Mouse (Mus musculus): ENCODE results near the gene Dnttip1. TPM values are rescaled to one million over a fixed set of nuclear protein-coding genes. Genes with fewer than 3 reads are reported as not detected.

The Dnttip1 gene
- polyA plus RNA-seq, 1 experiment: 33.4 TPM

- Histone ChIP-seq H3K27ac (ENCODE audit: insufficient read depth, low read depth, low read length) (no peak overlapping the region), H3K4me1 (ENCODE audit: control insufficient read depth, insufficient read depth, low read length) (no peaks in the 10 kb centered on the region), H3K4me3 (ENCODE audit: insufficient read depth, low read length) (no peak overlapping the region)
- TF ChIP-seq CTCF (IDR thresholded peaks at IDR 0.05; ENCODE audit: low read depth, low read length) (peak; percentile 73), POLR2A (IDR thresholded peaks at IDR 0.05; ENCODE audit: borderline replicate concordance, low read depth, low read length) (no peak)
Observed at GRCm38 (mm10) chr2:164725895-164726619, 19.7 kb upstream of the Dnttip1 start.

- TF ChIP-seq POLR2A (IDR thresholded peaks at IDR 0.05; ENCODE audit: borderline replicate concordance, low read depth, low read length) (no peak), CTCF (IDR thresholded peaks at IDR 0.05; ENCODE audit: low read depth, low read length) (no peak)
- H3K4me3 ChIP-seq (ENCODE audit: insufficient read depth, low read length): no peak overlapping the region
Observed at GRCm38 (mm10) chr2:164731719-164732118, 14.1 kb upstream of the Dnttip1 start.

GRCm38 (mm10) chr2:164733259-164733658 lies 12.5 kb upstream of the Dnttip1 start:
- H3K27ac ChIP-seq (ENCODE audit: insufficient read depth, low read depth, low read length): no peak overlapping the region
- TF ChIP-seq CTCF (IDR thresholded peaks at IDR 0.05; ENCODE audit: low read depth, low read length) (no peak), POLR2A (IDR thresholded peaks at IDR 0.05; ENCODE audit: borderline replicate concordance, low read depth, low read length) (no peak)

More at GRCm38 (mm10) chr2:164731719-164732118, 14.1 kb upstream of the Dnttip1 start:
- Histone ChIP-seq H3K27ac (ENCODE audit: insufficient read depth, low read depth, low read length) (no peak overlapping the region), H3K4me1 (ENCODE audit: control insufficient read depth, insufficient read depth, low read length) (no peaks in the 10 kb centered on the region)

GRCm38 (mm10) chr2:164734839-164735238 lies 10.9 kb upstream of the Dnttip1 start:
- H3K4me1 ChIP-seq (ENCODE audit: control insufficient read depth, insufficient read depth, low read length): no peaks in the 10 kb centered on the region
- no peak overlapping the region for H3K4me3 ChIP-seq (ENCODE audit: insufficient read depth, low read length)
- H3K27ac ChIP-seq (ENCODE audit: insufficient read depth, low read depth, low read length): no peak overlapping the region
- TF ChIP-seq CTCF (IDR thresholded peaks at IDR 0.05; ENCODE audit: low read depth, low read length): no peak
- TF ChIP-seq POLR2A (IDR thresholded peaks at IDR 0.05; ENCODE audit: borderline replicate concordance, low read depth, low read length): no peak

More at GRCm38 (mm10) chr2:164733259-164733658, 12.5 kb upstream of the Dnttip1 start:
- Histone ChIP-seq H3K4me3 (ENCODE audit: insufficient read depth, low read length) (no peak overlapping the region), H3K4me1 (ENCODE audit: control insufficient read depth, insufficient read depth, low read length) (no peaks in the 10 kb centered on the region)

GRCm38 (mm10) chr2:164735446-164735845 lies 10.3 kb upstream of the Dnttip1 start:
- Histone ChIP-seq H3K4me3 (ENCODE audit: insufficient read depth, low read length) (no peak overlapping the region), H3K4me1 (ENCODE audit: control insufficient read depth, insufficient read depth, low read length) (no peaks in the 10 kb centered on the region), H3K27ac (ENCODE audit: insufficient read depth, low read depth, low read length) (no peak overlapping the region)
- TF ChIP-seq CTCF (IDR thresholded peaks at IDR 0.05; ENCODE audit: low read depth, low read length): no peak
- no peak for TF ChIP-seq POLR2A (IDR thresholded peaks at IDR 0.05; ENCODE audit: borderline replicate concordance, low read depth, low read length)

GRCm38 (mm10) chr2:164737377-164738090 lies 8.2 kb upstream of the Dnttip1 start:
- Histone ChIP-seq H3K4me1 (ENCODE audit: control insufficient read depth, insufficient read depth, low read length) (no peaks in the 10 kb centered on the region), H3K4me3 (ENCODE audit: insufficient read depth, low read length) (no peak overlapping the region), H3K27ac (ENCODE audit: insufficient read depth, low read depth, low read length) (no peak overlapping the region)
- TF ChIP-seq CTCF (IDR thresholded peaks at IDR 0.05; ENCODE audit: low read depth, low read length) (no peak), POLR2A (IDR thresholded peaks at IDR 0.05; ENCODE audit: borderline replicate concordance, low read depth, low read length) (no peak)

- no peak overlapping the region for H3K4me3 ChIP-seq (ENCODE audit: insufficient read depth, low read length)
- peaks cover 1% of the 10 kb centered on the region for H3K4me1 ChIP-seq (ENCODE audit: control insufficient read depth, insufficient read depth, low read length)
- H3K27ac ChIP-seq (ENCODE audit: insufficient read depth, low read depth, low read length): no peak overlapping the region
- no peak for TF ChIP-seq CTCF (IDR thresholded peaks at IDR 0.05; ENCODE audit: low read depth, low read length)
- no peak for TF ChIP-seq POLR2A (IDR thresholded peaks at IDR 0.05; ENCODE audit: borderline replicate concordance, low read depth, low read length)
Observed at GRCm38 (mm10) chr2:164739876-164740275, 5.9 kb upstream of the Dnttip1 start.

GRCm38 (mm10) chr2:164744987-164745386 lies 796 bp upstream of the Dnttip1 start:
- H3K4me1 ChIP-seq (ENCODE audit: control insufficient read depth, insufficient read depth, low read length): peaks cover 21% of the 10 kb centered on the region
- TF ChIP-seq CTCF (IDR thresholded peaks at IDR 0.05; ENCODE audit: low read depth, low read length): no peak
- no peak for TF ChIP-seq POLR2A (IDR thresholded peaks at IDR 0.05; ENCODE audit: borderline replicate concordance, low read depth, low read length)
- peak overlapping the region; percentile 96 for H3K4me3 ChIP-seq (ENCODE audit: insufficient read depth, low read length)
- H3K27ac ChIP-seq (ENCODE audit: insufficient read depth, low read depth, low read length): no peak overlapping the region

GRCm38 (mm10) chr2:164746693-164747092 lies 910 bp downstream of the Dnttip1 start:
- Histone ChIP-seq H3K4me1 (ENCODE audit: control insufficient read depth, insufficient read depth, low read length) (peaks cover 21% of the 10 kb centered on the region), H3K27ac (ENCODE audit: insufficient read depth, low read depth, low read length) (no peak overlapping the region), H3K4me3 (ENCODE audit: insufficient read depth, low read length) (peak overlapping the region; percentile 96)
- TF ChIP-seq CTCF (IDR thresholded peaks at IDR 0.05; ENCODE audit: low read depth, low read length): no peak
- no peak for TF ChIP-seq POLR2A (IDR thresholded peaks at IDR 0.05; ENCODE audit: borderline replicate concordance, low read depth, low read length)

GRCm38 (mm10) chr2:164748191-164748590 lies 2.4 kb downstream of the Dnttip1 start:
- TF ChIP-seq CTCF (IDR thresholded peaks at IDR 0.05; ENCODE audit: low read depth, low read length): no peak
- TF ChIP-seq POLR2A (IDR thresholded peaks at IDR 0.05; ENCODE audit: borderline replicate concordance, low read depth, low read length): no peak
- H3K27ac ChIP-seq (ENCODE audit: insufficient read depth, low read depth, low read length): peak overlapping the region; percentile 17
- no peak overlapping the region for H3K4me3 ChIP-seq (ENCODE audit: insufficient read depth, low read length)
- peaks cover 21% of the 10 kb centered on the region for H3K4me1 ChIP-seq (ENCODE audit: control insufficient read depth, insufficient read depth, low read length)
